Mouse (Mus musculus) kidney, postnatal 0 days (tissue): ENCODE measurements at regions not wholly inside any gene's neighbourhood (a gene's known extent, or its start where the extent isn't known, plus 50 kb on each side); places are given as distances from the start of the nearest gene placed in this dataset.

ENCODE experiments used
- ATAC-seq: fragments of 200-750 bp; cut with Nextera tagmentation; replicated peaks from 2 replicates; pipeline ENCODE4 v1.8.0; 2017; ENCODE audit warnings: low read depth, moderate number of reproducible peaks, moderate TSS enrichment, moderate library complexity; ENCODE audit not compliant: low FRiP score
- DNase-seq: peaks from one replicate; pipeline ENCODE4 v3.0.0-alpha.2; 2016; ENCODE audit warnings: low spot score
- H3K27ac ChIP-seq: fragments of 300-500 bp; sonication (generic); 2 replicates; pipeline ENCODE4 v1.5.1; 2014; ENCODE audit warnings: mild to moderate bottlenecking
- H3K27me3 ChIP-seq: fragments of 300-500 bp; sonication (generic); 2 replicates; pipeline ENCODE4 v1.6.1; 2014; ENCODE audit warnings: low read length, mixed read lengths; ENCODE audit not compliant: insufficient read depth
- H3K36me3 ChIP-seq: fragments of 300-500 bp; sonication (generic); 2 replicates; pipeline ENCODE4 v1.6.1; 2014; ENCODE audit warnings: low read length, mixed read lengths; ENCODE audit not compliant: insufficient read depth
- H3K4me1 ChIP-seq: fragments of 300-500 bp; sonication (generic); replicated peaks from 2 replicates; pipeline ENCODE4 v1.6.1; 2014; ENCODE audit warnings: antibody characterized with exemption, low read length, mixed read lengths; ENCODE audit not compliant: insufficient read depth
- H3K4me2 ChIP-seq: fragments of 300-500 bp; sonication (generic); 2 replicates; pipeline ENCODE4 v1.6.1; 2014; ENCODE audit warnings: mild to moderate bottlenecking, low read length, moderate library complexity, mixed read lengths
- H3K4me3 ChIP-seq: fragments of 300-500 bp; sonication (generic); replicated peaks from 2 replicates; pipeline ENCODE4 v1.5.1; 2014; ENCODE audit warnings: low read depth, low read length
- H3K9ac ChIP-seq: fragments of 300-500 bp; sonication (generic); 2 replicates; pipeline ENCODE4 v1.6.1; 2014; ENCODE audit warnings: low read depth, low read length
- H3K9me3 ChIP-seq: fragments of 300-500 bp; sonication (generic); replicated peaks from 2 replicates; pipeline ENCODE4 v1.6.1; 2016; ENCODE audit warnings: low read length, inconsistent platforms, mixed read lengths
- CTCF ChIP-seq: IDR thresholded peaks from 2 replicates; pipeline ENCODE4 v1.5.1; 2016; ENCODE audit warnings: antibody characterized with exemption, low read depth, mild to moderate bottlenecking, moderate library complexity
- WGBS: fragments of 180-500 bp; shearing (Covaris S2); extraction: QIAGEN DNeasy Blood & Tissue Kit; methylation state at CpG from one replicate; pipeline ENCODE4 v1.1.7; 2014; 5-methylcytosine and 5-hydroxymethylcytosine counted together

GRCm38 (mm10) chr4:82101837-82102236 is 603.7 kb downstream of the Nfib start:
- Histone ChIP-seq H3K9me3 (no peaks in the 10 kb centered on the region), H3K27ac (no peak overlapping the region), H3K4me2 (no peak overlapping the region), H3K27me3 (no peaks in the 10 kb centered on the region), H3K36me3 (no peaks in the 10 kb centered on the region), H3K4me1 (no peaks in the 10 kb centered on the region), H3K9ac (no peak overlapping the region), H3K4me3 (no peak overlapping the region)
- TF ChIP-seq CTCF, result no peak
- DNase-seq, result no peak
- no peak for ATAC-seq
- WGBS, result 93% methylated on average over 1 of the region's 1 CpGs

GRCm38 (mm10) chr4:82099970-82100368 is 605.6 kb downstream of the Nfib start:
- Histone ChIP-seq H3K27ac (no peak overlapping the region), H3K4me1 (no peaks in the 10 kb centered on the region), H3K4me3 (no peak overlapping the region), H3K36me3 (no peaks in the 10 kb centered on the region), H3K27me3 (no peaks in the 10 kb centered on the region), H3K4me2 (no peak overlapping the region), H3K9ac (no peak overlapping the region), H3K9me3 (no peaks in the 10 kb centered on the region)
- 78% methylated on average over 6 of the region's 6 CpGs for WGBS
- no peak for DNase-seq
- no peak for TF ChIP-seq CTCF
- ATAC-seq, result no peak

GRCm38 (mm10) chr4:82098986-82099969 is 606.3 kb downstream of the Nfib start:
- Histone ChIP-seq H3K27me3 (no peaks in the 10 kb centered on the region), H3K4me1 (no peaks in the 10 kb centered on the region), H3K9ac (no peak overlapping the region), H3K36me3 (no peaks in the 10 kb centered on the region), H3K9me3 (no peaks in the 10 kb centered on the region), H3K4me2 (no peak overlapping the region), H3K27ac (no peak overlapping the region), H3K4me3 (no peak overlapping the region)
- ATAC-seq, result no peak
- 87% methylated on average over 13 of the region's 13 CpGs for WGBS
- TF ChIP-seq CTCF, result no peak
- DNase-seq, result no peak

- no peak overlapping the region for H3K4me2 ChIP-seq
- no peaks in the 10 kb centered on the region for H3K36me3 ChIP-seq
- ATAC-seq (no peak), DNase-seq (peak; percentile 32)
- WGBS, result 69% methylated on average over 5 of the region's 5 CpGs
- no peak overlapping the region for H3K27ac ChIP-seq
- H3K9me3 ChIP-seq, result no peaks in the 10 kb centered on the region
- no peaks in the 10 kb centered on the region for H3K4me1 ChIP-seq
- TF ChIP-seq CTCF, result no peak
- no peak overlapping the region for H3K9ac ChIP-seq
- H3K27me3 ChIP-seq, result no peaks in the 10 kb centered on the region
- H3K4me3 ChIP-seq, result no peak overlapping the region
These were observed 613.0 kb downstream of the Nfib start for GRCm38 (mm10) chr4:82092296-82093230.

- H3K4me3 ChIP-seq, result no peak overlapping the region
- no peak overlapping the region for H3K4me2 ChIP-seq
- TF ChIP-seq CTCF, result no peak
- H3K9ac ChIP-seq, result no peak overlapping the region
- H3K36me3 ChIP-seq, result no peaks in the 10 kb centered on the region
- WGBS, result 93% methylated on average over 5 of the region's 5 CpGs
- ATAC-seq (no peak), DNase-seq (no peak)
- H3K9me3 ChIP-seq, result no peaks in the 10 kb centered on the region
- H3K27me3 ChIP-seq, result no peaks in the 10 kb centered on the region
- no peak overlapping the region for H3K27ac ChIP-seq
- H3K4me1 ChIP-seq, result no peaks in the 10 kb centered on the region
These were observed 615.9 kb downstream of the Nfib start for GRCm38 (mm10) chr4:82089657-82090056.

GRCm38 (mm10) chr4:82083519-82083918 is 622.0 kb downstream of the Nfib start:
- no peaks in the 10 kb centered on the region for H3K36me3 ChIP-seq

More at GRCm38 (mm10) chr4:82083519-82083918, 622.0 kb downstream of the Nfib start:
- Histone ChIP-seq H3K4me3 (no peak overlapping the region), H3K9me3 (no peaks in the 10 kb centered on the region), H3K27me3 (no peaks in the 10 kb centered on the region), H3K9ac (no peak overlapping the region), H3K27ac (no peak overlapping the region), H3K4me2 (no peak overlapping the region), H3K4me1 (no peaks in the 10 kb centered on the region)
- TF ChIP-seq CTCF, result no peak
- DNase-seq (no peak), ATAC-seq (no peak)
- 71% methylated on average over 2 of the region's 2 CpGs for WGBS
